Mouse (Mus musculus) CH12.LX (cell line): ENCODE results near the gene Mef2a.

Experiments
- CHD2 ChIP-seq: IDR thresholded peaks from 2 replicates; pipeline ENCODE4 v1.6.1; 2011; ENCODE audit warnings: low read length, improper control_type of control experiment
- CTCF ChIP-seq, 2 experiments: IDR thresholded peaks in 1 of 2; conservative IDR thresholded peaks in 1 of 2; 2 replicates each; pipeline ENCODE4 v1.5.1; 2011 to 2012; ENCODE audit warnings: low read depth in 2 of 2, low read length in 2 of 2, improper control_type of control experiment in 1 of 2, inconsistent platforms in 1 of 2, mild to moderate bottlenecking in 1 of 2, moderate library complexity in 1 of 2
- IRF4 ChIP-seq: IDR thresholded peaks from 2 replicates; pipeline ENCODE4 v1.6.1; 2014; ENCODE audit warnings: low read depth, mild to moderate bottlenecking, inconsistent platforms, low read length, improper control_type of control experiment
- JUND ChIP-seq: conservative IDR thresholded peaks from 2 replicates; pipeline ENCODE4 v1.6.1; 2011; ENCODE audit warnings: low read depth, low read length, improper control_type of control experiment
- MAX ChIP-seq: IDR thresholded peaks from 2 replicates; pipeline ENCODE4 v1.6.1; 2011; ENCODE audit warnings: low read length, improper control_type of control experiment
- POLR2A ChIP-seq: IDR thresholded peaks from 2 replicates; pipeline ENCODE4 v1.6.1; 2011; ENCODE audit warnings: low read depth, mild to moderate bottlenecking, improper control_type of control experiment, low read length
- TBP ChIP-seq: conservative IDR thresholded peaks from 2 replicates; pipeline ENCODE4 v1.6.1; 2011; ENCODE audit warnings: low read depth, low read length, improper control_type of control experiment
- ZNF384 ChIP-seq: IDR thresholded peaks from 2 replicates; pipeline ENCODE4 v1.6.1; 2012; ENCODE audit warnings: low read depth, low read length, improper control_type of control experiment, inconsistent platforms

GRCm38 (mm10) chr7:67407019-67407418 is 34.4 kb upstream of the Mef2a start:
- no peak for TF ChIP-seq CTCF (conservative IDR thresholded peaks at IDR 0.05 in 1 of 2, IDR thresholded peaks at IDR 0.05 in 1 of 2; ENCODE audit: low read depth in 2 of 2, low read length in 2 of 2)
- TF ChIP-seq MAX, result no peak
- TF ChIP-seq ZNF384, result no peak
- TF ChIP-seq JUND, result no peak
- TF ChIP-seq POLR2A, result no peak
- no peak for TF ChIP-seq IRF4
- TF ChIP-seq TBP, result no peak
- TF ChIP-seq CHD2, result no peak
